Mouse (Mus musculus) midbrain, postnatal 0 days (tissue): ENCODE results near the gene Hnrnpa0. TPM values are rescaled to one million over a fixed set of nuclear protein-coding genes. Genes with fewer than 3 reads are reported as not detected.
A peak's percentile ranks its signal among the peaks of the same experiment; 100 is the strongest.

Source experiments
- ATAC-seq: fragments of 200-750 bp; cut with Nextera tagmentation; 2 replicates; pipeline ENCODE4 v1.8.0; 2017; ENCODE audit warnings: moderate number of reproducible peaks, mild to moderate bottlenecking, moderate TSS enrichment, moderate library complexity; ENCODE audit not compliant: low FRiP score
- DNase-seq: peaks from one replicate; pipeline ENCODE4 v3.0.0-alpha.2; 2015; ENCODE audit warnings: low spot score
- H3K27ac ChIP-seq: fragments of 300-500 bp; sonication (generic); 2 replicates; pipeline ENCODE4 v1.5.1; 2014; ENCODE audit warnings: low read depth, mild to moderate bottlenecking, low read length, mixed read lengths
- H3K27me3 ChIP-seq: fragments of 300-500 bp; sonication (generic); 2 replicates; pipeline ENCODE4 v1.6.1; 2014; ENCODE audit warnings: low read length, control low read depth, mixed read lengths; ENCODE audit not compliant: insufficient read depth
- H3K36me3 ChIP-seq: fragments of 300-500 bp; sonication (generic); 2 replicates; pipeline ENCODE4 v1.6.1; 2014; ENCODE audit warnings: low read length, control low read depth, mixed read lengths; ENCODE audit not compliant: insufficient read depth
- H3K4me1 ChIP-seq: fragments of 300-500 bp; sonication (generic); 2 replicates; pipeline ENCODE4 v1.6.1; 2014; ENCODE audit warnings: mild to moderate bottlenecking, control low read depth, antibody characterized with exemption, low read length, mixed read lengths; ENCODE audit not compliant: insufficient read depth
- H3K4me2 ChIP-seq: fragments of 300-500 bp; sonication (generic); 2 replicates; pipeline ENCODE4 v1.6.1; 2014; ENCODE audit warnings: low read depth, mild to moderate bottlenecking, low read length, mixed read lengths; ENCODE audit not compliant: poor library complexity, severe bottlenecking
- H3K4me3 ChIP-seq: fragments of 300-500 bp; sonication (generic); 2 replicates; pipeline ENCODE4 v1.5.1; 2014; ENCODE audit warnings: low read depth, mild to moderate bottlenecking, low read length, moderate library complexity
- H3K9ac ChIP-seq: fragments of 300-500 bp; sonication (generic); replicated peaks from 2 replicates; pipeline ENCODE4 v1.6.1; 2014; ENCODE audit warnings: mild to moderate bottlenecking, low read length, moderate library complexity, mixed read lengths; ENCODE audit not compliant: poor library complexity, severe bottlenecking
- H3K9me3 ChIP-seq: fragments of 300-500 bp; sonication (generic); 2 replicates; pipeline ENCODE4 v1.6.1; 2016; ENCODE audit warnings: low read length, control low read depth
- CTCF ChIP-seq: IDR thresholded peaks from 2 replicates; pipeline ENCODE4 v1.5.1; 2016; ENCODE audit warnings: antibody characterized with exemption, mild to moderate bottlenecking
- WGBS: fragments of 180-500 bp; shearing (Covaris S2); extraction: QIAGEN DNeasy Blood & Tissue Kit; methylation state at CpG from one replicate; pipeline ENCODE4 v1.1.7; 2014; 5-methylcytosine and 5-hydroxymethylcytosine counted together
- polyA plus RNA-seq: library from polyadenylated mRNA; unstranded; fragments of >200 nt; fragmentation: Nextera tagmentation; extraction: Ambion mirVana; gene quantifications from 2 replicates; pipeline ENCODE4 v1.2.1, GENCODE M21; 2015
- total RNA-seq: library from RNA; depleted of rRNA; stranded (reverse); fragments of >200 nt; gene quantifications from 2 replicates; pipeline ENCODE4 v1.2.3, GENCODE M21; 2014

Gene Hnrnpa0
- total and polyA plus RNA-seq, 2 experiments from 2014 or later: 62.5 to 185 TPM

GRCm38 (mm10) chr13:58129687-58130246 is 1.4 kb upstream of the Hnrnpa0 start:
- H3K27ac ChIP-seq: peak overlapping the region; percentile 100
- peak overlapping the region; percentile 87 for H3K4me2 ChIP-seq
- H3K4me3 ChIP-seq: peak overlapping the region; percentile 92
- H3K27me3 ChIP-seq: no peaks in the 10 kb centered on the region
- WGBS: 22% methylated on average over 4 of the region's 4 CpGs
- H3K4me1 ChIP-seq: 0 out of 2 replicates have a peak, but pooled peaks cover 3% of the 10 kb centered on the region
- DNase-seq: no peak
- TF ChIP-seq CTCF: no peak
- peak overlapping the region; percentile 100 for H3K9ac ChIP-seq
- no peaks in the 10 kb centered on the region for H3K9me3 ChIP-seq
- ATAC-seq: no peak
- H3K36me3 ChIP-seq: no peaks in the 10 kb centered on the region

GRCm38 (mm10) chr13:58128768-58129671 is 664 bp upstream of the Hnrnpa0 start:
- ATAC-seq (peak; percentile 97), DNase-seq (peak; percentile 98)
- under 1% methylated on average over 47 of the region's 83 CpGs for WGBS
- Histone ChIP-seq H3K9me3 (no peaks in the 10 kb centered on the region), H3K36me3 (no peaks in the 10 kb centered on the region), H3K9ac (peak overlapping the region; percentile 100), H3K4me1 (0 out of 2 replicates have a peak, but pooled peaks cover 3% of the 10 kb centered on the region), H3K27ac (peak overlapping the region; percentile 100), H3K27me3 (no peaks in the 10 kb centered on the region), H3K4me3 (peak overlapping the region; percentile 92), H3K4me2 (peak overlapping the region; percentile 87)
- no peak; the same call in 1 of the 2 replicates for TF ChIP-seq CTCF

GRCm38 (mm10) chr13:58127766-58128361 is 492 bp downstream of the Hnrnpa0 start:
- Histone ChIP-seq H3K27ac (peak overlapping the region; percentile 100), H3K27me3 (no peaks in the 10 kb centered on the region), H3K36me3 (no peaks in the 10 kb centered on the region), H3K4me2 (peak overlapping the region; percentile 87), H3K9me3 (no peaks in the 10 kb centered on the region), H3K4me3 (peak overlapping the region; percentile 92), H3K4me1 (peaks cover 3% of the 10 kb centered on the region; the same call in 1 of the 2 replicates), H3K9ac (peak overlapping the region; percentile 100)
- TF ChIP-seq CTCF: no peak
- peak; percentile 63 for DNase-seq
- ATAC-seq: peak; percentile 41
- WGBS: under 1% methylated on average over 69 of the region's 81 CpGs

GRCm38 (mm10) chr13:58126862-58127765 is 1.2 kb downstream of the Hnrnpa0 start:
- no peak for ATAC-seq
- H3K9ac ChIP-seq: peak overlapping the region; percentile 100
- WGBS: under 1% methylated on average over 52 of the region's 92 CpGs
- peaks cover 3% of the 10 kb centered on the region; the same call in 1 of the 2 replicates for H3K4me1 ChIP-seq
- no peak for DNase-seq
- H3K9me3 ChIP-seq: no peaks in the 10 kb centered on the region
- no peaks in the 10 kb centered on the region for H3K27me3 ChIP-seq
- peak overlapping the region; percentile 100 for H3K27ac ChIP-seq
- no peak for TF ChIP-seq CTCF
- H3K4me3 ChIP-seq: peak overlapping the region; percentile 92
- H3K36me3 ChIP-seq: no peaks in the 10 kb centered on the region
- H3K4me2 ChIP-seq: peak overlapping the region; percentile 87

GRCm38 (mm10) chr13:58126126-58126525 is 2.2 kb downstream of the Hnrnpa0 start:
- ATAC-seq (no peak), DNase-seq (peak; percentile 76)
- no peaks in the 10 kb centered on the region for H3K9me3 ChIP-seq
- peak; percentile 89 for TF ChIP-seq CTCF
- 32% methylated on average over 7 of the region's 7 CpGs for WGBS
- H3K27me3 ChIP-seq: no peaks in the 10 kb centered on the region
- no peak overlapping the region for H3K27ac ChIP-seq
- no peaks in the 10 kb centered on the region for H3K36me3 ChIP-seq
- peaks cover 3% of the 10 kb centered on the region; the same call in 1 of the 2 replicates for H3K4me1 ChIP-seq
- peak overlapping the region; percentile 92 for H3K4me3 ChIP-seq
- peak overlapping the region; percentile 87 for H3K4me2 ChIP-seq
- no peak overlapping the region for H3K9ac ChIP-seq
